Comparison of ENCODE assay signal across 15 mouse cellular contexts in genomic region chr9:13540227-13540626, GRCm38 (mm10).
"Had no signal": no experiment of that assay in that cellular context is flagged by ENCODE, and none has a peak within 500 bp of the region (broad histone marks: within the 10 kb centered on the region; RNA-seq: fewer than 3 reads in every experiment).

No protein-coding gene starts in this region.

- H3K36me3 ChIP-seq: liver, embryonic 13.5 days; midbrain, embryonic 12.5 days; neural tube, embryonic 15.5 days had no signal

- H3K4me2 ChIP-seq: liver, embryonic 13.5 days; lung, embryonic 15.5 days; midbrain, embryonic 12.5 days; neural tube, embryonic 15.5 days had no signal

- DNase-seq: kidney, postnatal 14 days; left cerebral cortex, postnatal 4 days; liver; liver, embryonic 13.5 days; liver, postnatal 0 days; lung, postnatal 14 days; right cerebral cortex, postnatal 4 days; spleen, adult 18-20 months; thymus, adult 18-20 months; thymus, postnatal 14 days had no signal

- H3K27me3 ChIP-seq: liver, embryonic 13.5 days; lung, embryonic 15.5 days; midbrain, embryonic 12.5 days; neural tube, embryonic 15.5 days had no signal

- H3K9me3 ChIP-seq: liver, embryonic 13.5 days; lung, embryonic 15.5 days; midbrain, embryonic 12.5 days; neural tube, embryonic 15.5 days had no signal

- H3K9ac ChIP-seq: liver, embryonic 13.5 days; liver, postnatal 0 days; lung, embryonic 15.5 days; midbrain, embryonic 12.5 days; neural tube, embryonic 15.5 days had no signal

- ATAC-seq: intestine, postnatal 0 days; liver, postnatal 0 days had no signal

- H3K27ac ChIP-seq: liver, embryonic 13.5 days; midbrain, embryonic 12.5 days; neural tube, embryonic 15.5 days had no signal

- H3K4me3 ChIP-seq: liver, embryonic 13.5 days; lung, embryonic 15.5 days; midbrain, embryonic 12.5 days; myocyte; neural tube, embryonic 15.5 days had no signal
